Mouse (Mus musculus) erythroblast, embryonic 14.5 days (primary cell): Measurements from ENCODE around the gene Unc45b.

Source experiments
- GATA1 ChIP-seq: IDR thresholded peaks from 2 replicates; pipeline ENCODE4 v1.6.1; 2012; ENCODE audit warnings: low read length, inconsistent platforms, mixed read lengths
- TAL1 ChIP-seq: IDR thresholded peaks from 3 replicates; pipeline ENCODE4 v1.6.1; 2012; ENCODE audit warnings: low read length, inconsistent platforms, mixed read lengths

DNA sequence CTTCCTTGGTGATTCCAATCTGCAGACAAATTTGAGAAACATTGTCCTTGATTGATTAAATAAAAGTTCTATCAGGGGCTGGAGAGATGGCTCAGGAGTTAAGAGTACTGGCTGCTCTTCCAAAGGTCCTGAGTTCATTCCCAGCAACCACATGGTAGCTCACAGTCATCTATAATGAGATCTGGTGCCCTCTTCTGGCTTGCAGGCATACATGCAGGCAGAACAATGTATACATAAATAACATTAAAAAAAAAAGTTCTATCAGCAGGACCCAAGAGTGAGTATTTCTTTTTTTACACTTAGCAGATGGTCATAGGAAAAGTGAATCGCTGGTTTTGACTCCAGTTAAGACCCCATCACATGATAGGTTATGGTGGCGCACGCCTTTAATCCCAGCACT lies 23.8 kb upstream of the Unc45b start:
- TF ChIP-seq GATA1 (no peak), TAL1 (no peak)
